In the genomic region with DNA sequence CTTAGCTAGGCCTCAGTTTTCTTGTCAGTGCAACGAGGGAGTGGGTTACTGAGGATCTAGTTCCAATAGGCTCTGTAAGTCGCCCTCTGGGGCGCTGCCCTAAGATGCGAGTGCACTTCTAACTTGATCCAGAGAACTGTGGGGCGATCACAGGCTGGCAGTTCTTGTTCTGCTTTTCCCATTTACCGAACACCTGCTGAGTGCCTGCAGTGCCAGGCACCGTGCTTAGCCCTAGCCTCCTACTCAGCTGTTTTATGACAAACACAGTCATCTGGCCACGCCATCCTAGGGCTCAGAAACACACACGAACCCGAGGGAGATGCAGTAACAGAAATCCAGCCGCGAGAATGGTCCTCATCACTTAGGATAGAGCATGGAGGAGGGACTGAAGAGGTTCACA, we compare ENCODE assay signal across 14 mouse cellular contexts. TPM values are rescaled to one million over a fixed set of nuclear protein-coding genes. Genes with fewer than 3 reads are reported as not detected.
A peak's percentile ranks its signal among the peaks of the same experiment; 100 is the strongest.
DNase-seq lines count a peak whose midpoint lies in the region; ATAC-seq and TF ChIP-seq lines count a peak whose summit lies in the region.
"Had no signal": no experiment of that assay in that cellular context is flagged by ENCODE, and none has a peak within 500 bp of the region (broad histone marks: within the 10 kb centered on the region; RNA-seq: fewer than 3 reads in every experiment).

No protein-coding gene starts in this region.

- DNase-seq in cerebellum, postnatal 25 days, result peak; percentile 45 to 54
- no peak for DNase-seq in kidney, adult 2 months
- peak; percentile 23 for DNase-seq in ES-CJ7 (ENCODE audit: low read depth, low spot score)
- no peak for DNase-seq in limb, embryonic 11.5 days (ENCODE audit: low spot score)
- no peak for DNase-seq in Muller cell, postnatal 12 days (ENCODE audit: inconsistent ontology term)
- DNase-seq: cerebellum, adult 18-20 months; gastrocnemius, postnatal 36 days; lung, postnatal 10 days; thymus, postnatal 36 days had no signal

- no peak for TF ChIP-seq CTCF in kidney, adult 2 months (conservative IDR thresholded peaks at IDR 0.05; ENCODE audit: insufficient read depth, insufficient read length, low read depth, low read length)

- H3K4me2 ChIP-seq in kidney, embryonic 16.5 days (replicated peaks; ENCODE audit: low read depth, low read length), result 0 out of 2 replicates have a peak overlapping the region, but pooled peaks have one; percentile 12
- peak overlapping the region; percentile 7; the same call in 1 of the 2 replicates for H3K4me2 ChIP-seq in limb, embryonic 11.5 days (ENCODE audit: low read depth, severe bottlenecking)

- 25% methylated on average over 12 of the region's 12 CpGs for WGBS in kidney, embryonic 16.5 days
- WGBS in kidney, adult 2 months, result 43% methylated on average over 12 of the region's 12 CpGs
- WGBS in limb, embryonic 11.5 days, result 34% methylated on average over 12 of the region's 12 CpGs

- no peak for ATAC-seq in cerebellum, adult (ENCODE audit: insufficient number of reproducible peaks, low FRiP score, low TSS enrichment)
- ATAC-seq in kidney, embryonic 16.5 days (ENCODE audit: low FRiP score, low TSS enrichment), result no peak
- no peak for ATAC-seq in limb, embryonic 11.5 days (ENCODE audit: insufficient number of reproducible peaks, low FRiP score, low TSS enrichment, low read depth)
- ATAC-seq in CD4-positive, CD25-positive, alpha-beta regulatory T cell, adult 4 months, result no peak

- H3K27ac ChIP-seq in kidney, embryonic 16.5 days (ENCODE audit: low read length), result no peak overlapping the region
- H3K27ac ChIP-seq in kidney, adult 2 months (ENCODE audit: insufficient read depth, low read depth, low read length), result no peak overlapping the region
- no peak overlapping the region for H3K27ac ChIP-seq in limb, embryonic 11.5 days (replicated peaks; ENCODE audit: low read depth, low read length)
- H3K27ac ChIP-seq: liver, embryonic 14.5 days had no signal

- no peaks in the 10 kb centered on the region for H3K4me1 ChIP-seq in kidney, embryonic 16.5 days (ENCODE audit: insufficient read depth, low read length)
- H3K4me1 ChIP-seq in kidney, adult 2 months (ENCODE audit: control insufficient read depth, insufficient read depth, low read length), result no peaks in the 10 kb centered on the region
- H3K4me1 ChIP-seq in limb, embryonic 11.5 days (ENCODE audit: control insufficient read depth, insufficient read depth, low read length), result peaks cover 3% of the 10 kb centered on the region; the same call in 1 of the 2 replicates

- H3K27me3 ChIP-seq in kidney, embryonic 16.5 days (ENCODE audit: insufficient read depth, low read length), result no peaks in the 10 kb centered on the region
- H3K27me3 ChIP-seq in kidney, adult 2 months (replicated peaks; ENCODE audit: control insufficient read depth, insufficient read depth, low read length), result no peaks in the 10 kb centered on the region
- H3K27me3 ChIP-seq in limb, embryonic 11.5 days (ENCODE audit: control insufficient read depth, insufficient read depth, low read length), result no peaks in the 10 kb centered on the region

- TF ChIP-seq POLR2A in kidney, adult 2 months (IDR thresholded peaks at IDR 0.05; ENCODE audit: low read depth, low read length), result no peak

- no peak overlapping the region for H3K4me3 ChIP-seq in kidney, embryonic 16.5 days (ENCODE audit: low read length)
- H3K4me3 ChIP-seq in kidney, adult 2 months (ENCODE audit: insufficient read depth, low read depth, low read length), result no peak overlapping the region
- H3K4me3 ChIP-seq in limb, embryonic 11.5 days (ENCODE audit: low read depth, low read length), result no peak overlapping the region

- H3K9ac ChIP-seq in kidney, embryonic 16.5 days (replicated peaks; ENCODE audit: low read length), result no peak overlapping the region
- H3K9ac ChIP-seq in limb, embryonic 11.5 days (ENCODE audit: low read length), result no peak overlapping the region
- H3K9ac ChIP-seq: liver, embryonic 14.5 days had no signal

- H3K36me3 ChIP-seq in kidney, embryonic 16.5 days (ENCODE audit: insufficient read depth, low read length), result no peaks in the 10 kb centered on the region
- H3K36me3 ChIP-seq in kidney, adult 2 months (ENCODE audit: control insufficient read depth, insufficient read depth, low read length), result no peaks in the 10 kb centered on the region
- H3K36me3 ChIP-seq in limb, embryonic 11.5 days (ENCODE audit: control insufficient read depth, insufficient read depth, low read length), result no peaks in the 10 kb centered on the region

- no peaks in the 10 kb centered on the region for H3K9me3 ChIP-seq in kidney, embryonic 16.5 days (ENCODE audit: low read length)
- H3K9me3 ChIP-seq in limb, embryonic 11.5 days (ENCODE audit: control insufficient read depth, low read length), result no peaks in the 10 kb centered on the region

RNA-seq across cellular contexts. Expression of a gene that starts 17.8 kb away (rescaled TPM):
- polyA plus RNA-seq in kidney, embryonic 16.5 days (2015; fragmentation: Nextera tagmentation; extraction: Ambion mirVana), result 0.07 and 0.09 TPM in 2 replicates
- polyA plus RNA-seq in kidney, adult 2 months (2012; rRNA removed), result 0.12 and 0.14 TPM in 2 replicates
- not detected in 2 replicates for polyA plus RNA-seq in limb, embryonic 11.5 days (2014; fragmentation: Nextera tagmentation; extraction: Ambion mirVana)
- not detected for polyA plus RNA-seq in CD4-positive, CD25-positive, alpha-beta regulatory T cell, adult 4 months (2017; shearing (Covaris generic))
- polyA plus RNA-seq: kidney, embryonic 14.5 days had no signal

RNA-seq across cellular contexts. Expression of a gene that starts 26.3 kb away (rescaled TPM):
- 18.9 and 20.0 TPM in 2 replicates for polyA plus RNA-seq in kidney, embryonic 16.5 days (2015; fragmentation: Nextera tagmentation; extraction: Ambion mirVana)
- 56.4 and 69.9 TPM in 2 replicates for polyA plus RNA-seq in kidney, adult 2 months (2012; rRNA removed)
- 6.2 and 6.4 TPM in 2 replicates for polyA plus RNA-seq in limb, embryonic 11.5 days (2014; fragmentation: Nextera tagmentation; extraction: Ambion mirVana)
- 10 to 100 TPM; 12.8 to 16.5 TPM for polyA plus RNA-seq in CD4-positive, CD25-positive, alpha-beta regulatory T cell, adult 4 months (2017; shearing (Covaris generic))

RNA-seq across cellular contexts. Expression of a gene that starts 33.8 kb away (rescaled TPM):
- 216 and 233 TPM in 2 replicates for polyA plus RNA-seq in kidney, embryonic 16.5 days (2015; fragmentation: Nextera tagmentation; extraction: Ambion mirVana)
- 108 and 113 TPM in 2 replicates for polyA plus RNA-seq in kidney, adult 2 months (2012; rRNA removed)
- 201 and 215 TPM in 2 replicates for polyA plus RNA-seq in limb, embryonic 11.5 days (2014; fragmentation: Nextera tagmentation; extraction: Ambion mirVana)
- polyA plus RNA-seq in CD4-positive, CD25-positive, alpha-beta regulatory T cell, adult 4 months (2017; shearing (Covaris generic)), result 10 to 100 TPM; 63.3 to 77.1 TPM

RNA-seq across cellular contexts. Expression of a gene that starts 41.8 kb away (rescaled TPM):
- polyA plus RNA-seq in kidney, embryonic 16.5 days (2015; fragmentation: Nextera tagmentation; extraction: Ambion mirVana), result 0.18 and 0.21 TPM in 2 replicates
- 0.03 TPM in 1 of 2 replicates, not detected in the other for polyA plus RNA-seq in kidney, adult 2 months (2012; rRNA removed)
- polyA plus RNA-seq in limb, embryonic 11.5 days (2014; fragmentation: Nextera tagmentation; extraction: Ambion mirVana), result 0.30 and 0.32 TPM in 2 replicates
- not detected for polyA plus RNA-seq in CD4-positive, CD25-positive, alpha-beta regulatory T cell, adult 4 months (2017; shearing (Covaris generic))

RNA-seq across cellular contexts. Expression of a gene that starts 42.0 kb away (rescaled TPM):
- 13.0 and 13.1 TPM in 2 replicates for polyA plus RNA-seq in kidney, embryonic 16.5 days (2015; fragmentation: Nextera tagmentation; extraction: Ambion mirVana)
- polyA plus RNA-seq in kidney, adult 2 months (2012; rRNA removed), result 3.6 and 3.9 TPM in 2 replicates
- 2.7 and 3.6 TPM in 2 replicates for polyA plus RNA-seq in limb, embryonic 11.5 days (2014; fragmentation: Nextera tagmentation; extraction: Ambion mirVana)
- polyA plus RNA-seq in CD4-positive, CD25-positive, alpha-beta regulatory T cell, adult 4 months (2017; shearing (Covaris generic)), result not detected

Comparison
In these comparisons a context has a peak if more than half of its experiments do, and no peak if none do; other contexts are left out.
1. DNase-seq: peak in cerebellum, postnatal 25 days (2 of 2) and ES-CJ7 (single experiment); none in kidney, adult 2 months (single experiment), limb, embryonic 11.5 days (single experiment) and Muller cell, postnatal 12 days (single experiment).